Mouse (Mus musculus) hindbrain, embryonic 12.5 days (tissue): ENCODE results near the gene Efcab3. TPM values are rescaled to one million over a fixed set of nuclear protein-coding genes. Genes with fewer than 3 reads are reported as not detected.
"Not testable (repeated sequence)": the region's sequence is repeated elsewhere in the genome, so short reads cannot be mapped to it uniquely, and the experiment has no call there.

Source experiments
- ATAC-seq: fragments of 200-750 bp; cut with Nextera tagmentation; 2 replicates; pipeline ENCODE4 v1.8.0; 2017; ENCODE audit warnings: moderate TSS enrichment; ENCODE audit not compliant: low FRiP score
- H3K27ac ChIP-seq: fragments of 300-500 bp; sonication (generic); 2 replicates; pipeline ENCODE4 v1.5.1; 2016; ENCODE audit warnings: mild to moderate bottlenecking
- H3K27me3 ChIP-seq: fragments of 300-500 bp; sonication (generic); 2 replicates; pipeline ENCODE4 v1.6.1; 2016; ENCODE audit warnings: mild to moderate bottlenecking
- H3K36me3 ChIP-seq: fragments of 300-500 bp; sonication (generic); 2 replicates; pipeline ENCODE4 v1.6.1; 2016; ENCODE audit warnings: mild to moderate bottlenecking
- H3K4me1 ChIP-seq: fragments of 300-500 bp; sonication (generic); 2 replicates; pipeline ENCODE4 v1.6.1; 2016
- H3K4me2 ChIP-seq: fragments of 300-500 bp; sonication (generic); replicated peaks from 2 replicates; pipeline ENCODE4 v1.6.1; 2016; ENCODE audit warnings: mild to moderate bottlenecking
- H3K4me3 ChIP-seq: fragments of 300-500 bp; sonication (generic); 2 replicates; pipeline ENCODE4 v1.5.1; 2016; ENCODE audit warnings: mild to moderate bottlenecking
- H3K9ac ChIP-seq: fragments of 300-500 bp; sonication (generic); 2 replicates; pipeline ENCODE4 v1.6.1; 2016; ENCODE audit warnings: mild to moderate bottlenecking, moderate library complexity
- H3K9me3 ChIP-seq: fragments of 300-500 bp; sonication (generic); replicated peaks from 2 replicates; pipeline ENCODE4 v1.6.1; 2016; ENCODE audit warnings: mild to moderate bottlenecking
- WGBS: fragments of 180-500 bp; shearing (Covaris S2); methylation state at CpG from one replicate; pipeline ENCODE4 v1.1.7; 2016; 5-methylcytosine and 5-hydroxymethylcytosine counted together
- polyA plus RNA-seq: library from polyadenylated mRNA; unstranded; fragments of >200 nt; fragmentation: Nextera tagmentation; extraction: Ambion mirVana; gene quantifications from 2 replicates; pipeline ENCODE4 v1.2.1, GENCODE M21; 2016

Efcab3 gene
- polyA plus RNA-seq = not detected in 2 replicates

DNA sequence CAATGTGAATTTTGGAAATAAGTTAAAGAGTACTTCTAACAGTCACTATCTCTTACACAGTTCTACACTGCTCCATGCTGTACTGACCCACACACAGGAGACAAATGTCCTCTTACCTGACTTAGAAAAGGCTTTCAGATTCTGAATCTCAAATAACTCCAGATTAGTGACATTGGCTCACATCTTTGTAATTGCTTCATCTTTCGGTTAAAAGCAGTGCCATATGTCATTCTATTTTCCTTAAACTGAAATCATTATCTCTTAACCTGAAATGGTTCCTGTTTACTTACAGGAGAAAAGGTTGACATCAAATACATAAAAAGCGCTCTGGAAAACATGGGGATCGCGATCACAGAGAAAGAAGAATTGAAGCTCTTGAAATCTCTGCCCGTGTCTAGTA, at the start of gene Efcab3:
Gene Efcab3 (plus strand): TSS at position 301 of the 400 bp plus-strand sequence.
- ATAC-seq = no peak
- no peaks in the 10 kb centered on the region for H3K4me1 ChIP-seq
- WGBS = 91% methylated on average over 5 of the region's 5 CpGs

DNA sequence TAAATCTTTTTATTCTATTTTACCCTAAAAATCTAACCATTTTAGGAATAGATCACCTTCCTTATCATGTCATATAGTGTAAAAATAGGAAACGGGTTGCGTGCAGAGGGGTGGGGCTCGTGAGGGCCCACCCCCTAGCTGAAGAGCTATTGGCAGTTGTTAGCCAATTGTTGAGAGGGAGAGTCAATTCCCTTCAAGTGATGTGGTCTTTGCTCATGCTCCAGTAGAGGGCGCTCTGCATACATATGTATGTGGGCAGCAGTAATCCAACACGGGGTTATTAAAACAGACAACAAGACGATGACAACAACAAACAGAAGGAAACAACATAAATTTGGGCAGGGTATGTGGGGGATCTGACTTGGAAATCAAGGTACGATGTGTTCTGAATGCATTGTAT, 42.3 kb upstream of the Efcab3 start:
- WGBS = 81% methylated on average over 7 of the region's 7 CpGs

More for the DNA sequence above, at the start of gene Efcab3:
- no peak within 1 kb of the TSS for H3K4me2 ChIP-seq
- H3K27ac ChIP-seq = no peak within 1 kb of the TSS
- no peaks in the 10 kb centered on the region; the same call in 1 of the 2 replicates for H3K9me3 ChIP-seq
- H3K9ac ChIP-seq = no peak within 1 kb of the TSS
- no peaks in the 10 kb centered on the region for H3K27me3 ChIP-seq
- no peaks in the 10 kb centered on the region for H3K36me3 ChIP-seq
- H3K4me3 ChIP-seq = no peak within 1 kb of the TSS

DNA sequence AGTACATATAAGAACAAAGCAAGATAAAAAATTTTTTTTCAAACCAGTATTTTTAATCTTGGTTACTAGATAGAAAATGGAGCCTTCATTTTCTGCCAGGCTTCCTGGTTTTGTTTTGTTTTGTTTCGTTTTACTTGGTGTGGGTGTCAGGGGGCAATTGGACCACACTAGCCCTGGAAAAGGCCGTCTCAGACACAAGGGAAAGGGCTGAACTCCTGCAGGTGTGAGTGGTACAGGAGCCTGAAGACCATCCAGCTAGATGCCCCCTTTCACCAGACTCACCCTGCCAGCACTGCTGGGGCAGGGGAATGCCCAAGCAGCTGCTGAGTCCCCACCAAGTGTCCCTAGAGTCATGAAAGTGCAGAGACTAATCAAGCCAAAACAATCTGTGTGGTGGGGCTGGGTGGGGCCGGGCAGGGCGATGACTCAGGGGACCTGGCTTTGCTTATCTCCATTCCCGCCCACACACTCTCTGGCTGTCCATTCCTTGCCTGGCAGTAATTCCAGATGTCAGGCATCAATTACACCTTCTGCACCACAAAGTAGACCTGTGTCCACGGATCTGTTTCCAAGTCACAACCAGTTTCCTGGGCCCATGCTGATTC, 34.5 kb upstream of the Efcab3 start:
- Histone ChIP-seq H3K4me1 (no peaks in the 10 kb centered on the region), H3K27ac (no peak overlapping the region), H3K9ac (no peak overlapping the region), H3K4me2 (no peak overlapping the region), H3K27me3 (no peaks in the 10 kb centered on the region), H3K4me3 (no peak overlapping the region), H3K36me3 (no peaks in the 10 kb centered on the region), H3K9me3 (no peaks in the 10 kb centered on the region)
- ATAC-seq = no peak
- 73% methylated on average over 6 of the region's 6 CpGs for WGBS

More for the DNA sequence above, 42.3 kb upstream of the Efcab3 start:
- no peaks in the 10 kb centered on the region for H3K36me3 ChIP-seq
- no peaks in the 10 kb centered on the region for H3K4me1 ChIP-seq
- H3K4me2 ChIP-seq = no peak overlapping the region
- no peaks in the 10 kb centered on the region for H3K27me3 ChIP-seq
- H3K9me3 ChIP-seq = no peaks in the 10 kb centered on the region
- H3K9ac ChIP-seq = no peak overlapping the region
- no peak for ATAC-seq
- H3K27ac ChIP-seq = no peak overlapping the region
- H3K4me3 ChIP-seq = no peak overlapping the region

DNA sequence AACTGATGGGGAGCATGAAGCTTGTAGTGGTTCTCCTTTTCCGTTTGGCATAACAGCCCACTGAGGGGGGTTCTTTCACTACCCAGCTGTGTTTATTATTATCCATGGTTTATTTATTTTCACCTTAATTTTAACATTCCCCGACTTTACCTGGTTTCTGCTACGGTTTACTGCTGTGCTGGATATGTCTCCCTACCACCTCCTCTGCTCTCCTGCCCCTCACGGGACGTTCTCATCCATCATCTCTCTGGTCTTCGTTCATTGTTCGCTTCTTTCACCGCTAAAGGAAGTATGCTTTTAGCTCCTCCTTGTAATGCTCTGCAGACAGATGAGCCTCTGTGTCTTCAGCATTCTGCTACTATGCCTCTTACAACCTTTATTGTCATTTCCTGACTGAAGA, 33.9 kb upstream of the Efcab3 start:
- 85% methylated on average over 8 of the region's 8 CpGs for whole genome bisulfite sequencing
- Histone ChIP-seq H3K36me3 (no peaks in the 10 kb centered on the region), H3K4me2 (no peak overlapping the region), H3K27ac (no peak overlapping the region), H3K4me3 (no peak overlapping the region), H3K4me1 (no peaks in the 10 kb centered on the region), H3K9ac (no peak overlapping the region), H3K27me3 (no peaks in the 10 kb centered on the region), H3K9me3 (no peaks in the 10 kb centered on the region)
- no peak for ATAC-seq

DNA sequence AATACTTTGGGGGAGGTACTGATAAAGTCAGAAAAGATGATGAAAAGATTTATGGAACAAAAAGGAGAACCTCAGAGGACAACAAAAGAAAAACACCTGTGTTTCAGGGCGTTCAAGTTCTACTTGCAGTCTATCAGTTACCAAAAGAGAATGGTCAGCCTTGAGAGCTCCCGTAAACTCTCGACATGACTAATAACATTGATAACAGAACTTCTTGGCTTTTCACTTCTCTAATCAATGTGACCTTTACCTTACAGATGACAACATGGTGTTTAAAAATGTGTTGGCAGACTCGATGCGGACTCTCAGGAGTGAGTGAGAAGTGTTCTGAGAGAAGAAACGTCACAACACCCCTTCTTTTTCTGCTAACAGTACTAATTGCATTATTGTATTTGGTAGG, 33.2 kb upstream of the Efcab3 start:
- H3K4me2 ChIP-seq = no peak overlapping the region
- no peaks in the 10 kb centered on the region for H3K4me1 ChIP-seq
- H3K9ac ChIP-seq = no peak overlapping the region
- H3K27me3 ChIP-seq = no peaks in the 10 kb centered on the region
- no peak for ATAC-seq
- 86% methylated on average over 6 of the region's 6 CpGs for WGBS
- no peaks in the 10 kb centered on the region for H3K36me3 ChIP-seq
- no peak overlapping the region for H3K4me3 ChIP-seq
- no peaks in the 10 kb centered on the region for H3K9me3 ChIP-seq
- H3K27ac ChIP-seq = no peak overlapping the region

DNA sequence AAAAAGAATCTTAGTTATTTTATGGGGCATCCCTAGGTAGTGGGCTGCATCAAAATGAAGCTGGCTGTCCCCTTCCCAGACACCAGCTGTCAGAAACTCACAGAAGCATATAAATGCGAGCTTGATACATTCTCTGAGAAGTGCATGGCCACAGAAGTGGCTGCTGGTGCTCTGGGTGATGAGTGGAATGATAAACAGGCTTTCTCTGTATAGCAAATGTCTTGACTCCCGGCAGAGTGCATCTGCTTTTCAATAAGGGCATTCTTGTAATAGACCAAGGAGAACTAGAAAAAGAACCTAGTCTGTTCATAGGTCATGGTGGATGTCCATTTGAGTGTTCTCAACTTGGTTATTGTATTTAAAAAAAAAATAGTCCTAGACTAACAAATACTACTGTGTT, 32.3 kb upstream of the Efcab3 start:
- no peak overlapping the region for H3K4me3 ChIP-seq
- WGBS = 47% methylated on average over 2 of the region's 2 CpGs

DNA sequence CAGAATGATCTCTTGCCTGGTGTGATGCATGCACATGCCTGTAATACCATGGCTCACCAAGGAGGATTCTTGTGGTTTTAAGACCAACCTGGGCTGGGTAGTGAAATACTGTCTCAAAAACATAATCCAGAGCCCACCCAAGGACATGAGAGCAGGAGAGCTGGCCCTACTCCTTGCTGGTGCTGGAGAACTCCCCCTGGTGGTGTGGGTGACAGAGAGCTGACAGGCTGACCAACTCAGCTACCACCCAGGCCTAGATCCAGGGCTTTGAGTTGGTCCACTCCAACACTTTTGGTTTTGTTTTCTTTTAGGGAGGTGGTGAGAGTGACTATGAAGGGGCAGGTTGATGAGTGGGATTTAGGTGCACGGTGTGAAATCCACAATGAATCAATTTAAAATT, 28.3 kb upstream of the Efcab3 start:
- no peak overlapping the region for H3K4me3 ChIP-seq
- WGBS = 95% methylated on average over 1 of the region's 1 CpGs
- no peak overlapping the region for H3K4me2 ChIP-seq
- no peak overlapping the region for H3K27ac ChIP-seq
- H3K27me3 ChIP-seq = no peaks in the 10 kb centered on the region
- no peak overlapping the region for H3K9ac ChIP-seq
- H3K9me3 ChIP-seq = no peaks in the 10 kb centered on the region
- H3K4me1 ChIP-seq = no peaks in the 10 kb centered on the region
- no peak for ATAC-seq
- no peaks in the 10 kb centered on the region for H3K36me3 ChIP-seq

More for the DNA sequence above, 32.3 kb upstream of the Efcab3 start:
- Histone ChIP-seq H3K9ac (no peak overlapping the region), H3K27ac (no peak overlapping the region), H3K4me1 (no peaks in the 10 kb centered on the region), H3K36me3 (no peaks in the 10 kb centered on the region), H3K27me3 (no peaks in the 10 kb centered on the region), H3K4me2 (no peak overlapping the region), H3K9me3 (no peaks in the 10 kb centered on the region)
- no peak for ATAC-seq

DNA sequence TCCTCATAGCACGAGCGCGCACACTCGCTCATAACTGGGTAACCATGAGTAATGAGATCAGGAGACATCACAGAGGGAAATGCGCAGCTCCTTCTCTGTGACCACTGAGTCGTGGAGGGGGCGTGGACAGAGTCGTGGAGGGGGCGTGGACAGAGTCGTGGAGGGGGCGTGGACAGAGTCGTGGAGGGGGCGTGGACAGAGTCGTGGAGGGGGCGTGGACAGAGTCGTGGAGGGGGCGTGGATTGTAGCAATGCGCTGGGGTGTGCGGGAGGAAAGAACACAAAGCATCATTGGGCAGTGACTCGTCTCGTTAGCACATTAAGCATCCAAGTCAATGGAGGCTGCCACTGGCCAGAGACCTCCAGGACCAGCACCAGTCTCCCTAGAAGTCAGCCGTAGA, 49.1 kb downstream of the Efcab3 start:
- H3K9me3 ChIP-seq, H3K4me2 ChIP-seq, H3K9ac ChIP-seq, H3K27me3 ChIP-seq, H3K4me3 ChIP-seq, H3K27ac ChIP-seq, H3K36me3 ChIP-seq, H3K4me1 ChIP-seq, ATAC-seq: not testable (repeated sequence)
- WGBS = 78% methylated on average over 22 of the region's 22 CpGs

DNA sequence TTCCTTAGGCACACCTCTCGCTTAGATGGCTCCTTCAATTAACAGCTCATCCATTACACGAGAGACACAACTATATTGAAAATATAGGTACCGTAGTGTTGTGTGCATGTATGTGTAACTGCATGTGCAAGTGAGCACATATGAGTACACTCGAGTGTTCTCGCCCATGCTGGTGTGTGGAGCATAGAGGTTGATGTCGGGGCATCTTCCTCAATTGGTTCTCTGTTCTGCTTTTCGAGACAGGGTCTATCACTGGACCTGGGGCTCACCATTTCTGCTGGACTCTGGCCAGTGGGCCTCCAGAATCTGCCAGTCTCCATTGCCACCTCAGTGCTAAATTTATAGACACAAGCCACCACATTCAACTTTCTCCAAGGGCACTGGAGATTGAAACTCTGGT, 54.4 kb downstream of the Efcab3 start:
- H3K4me1 ChIP-seq = no peaks in the 10 kb centered on the region
- no peaks in the 10 kb centered on the region for H3K9me3 ChIP-seq
- WGBS = 87% methylated on average over 7 of the region's 7 CpGs
- H3K27ac ChIP-seq = no peak overlapping the region
- no peak overlapping the region for H3K4me2 ChIP-seq
- H3K27me3 ChIP-seq = no peaks in the 10 kb centered on the region
- no peak for ATAC-seq
- no peak overlapping the region for H3K9ac ChIP-seq
- H3K36me3 ChIP-seq = no peaks in the 10 kb centered on the region
- H3K4me3 ChIP-seq = no peak overlapping the region

DNA sequence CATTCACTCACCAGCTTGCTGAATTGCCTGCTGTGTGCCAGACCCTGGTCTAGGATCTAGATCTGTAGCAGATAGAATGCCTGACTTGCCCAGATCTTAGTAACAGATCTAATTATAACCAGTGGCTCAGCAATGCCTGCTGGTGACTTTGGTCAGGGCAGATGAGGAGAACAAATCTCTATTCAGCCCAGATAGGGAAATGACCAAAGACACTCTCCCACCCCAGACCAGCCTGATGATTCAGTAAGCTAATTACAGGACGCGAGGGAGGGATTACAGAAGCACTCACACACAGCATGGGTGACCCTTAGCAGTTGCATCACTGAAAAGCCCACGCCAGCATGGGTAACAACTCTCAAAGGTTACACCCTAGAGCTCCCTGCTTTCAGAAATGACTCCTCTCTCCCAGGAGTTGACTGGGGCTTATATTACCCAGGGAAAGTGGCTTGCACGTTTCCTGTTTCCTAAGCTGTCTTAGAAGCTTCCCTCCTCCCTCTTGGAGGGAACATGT, 57.2 kb downstream of the Efcab3 start:
- Histone ChIP-seq H3K4me3 (no peak overlapping the region), H3K4me2 (no peak overlapping the region), H3K27me3 (no peaks in the 10 kb centered on the region), H3K9ac (no peak overlapping the region), H3K27ac (no peak overlapping the region), H3K4me1 (no peaks in the 10 kb centered on the region), H3K9me3 (no peaks in the 10 kb centered on the region), H3K36me3 (no peaks in the 10 kb centered on the region)
- ATAC-seq = no peak
- 33% methylated on average over 4 of the region's 4 CpGs for WGBS

DNA sequence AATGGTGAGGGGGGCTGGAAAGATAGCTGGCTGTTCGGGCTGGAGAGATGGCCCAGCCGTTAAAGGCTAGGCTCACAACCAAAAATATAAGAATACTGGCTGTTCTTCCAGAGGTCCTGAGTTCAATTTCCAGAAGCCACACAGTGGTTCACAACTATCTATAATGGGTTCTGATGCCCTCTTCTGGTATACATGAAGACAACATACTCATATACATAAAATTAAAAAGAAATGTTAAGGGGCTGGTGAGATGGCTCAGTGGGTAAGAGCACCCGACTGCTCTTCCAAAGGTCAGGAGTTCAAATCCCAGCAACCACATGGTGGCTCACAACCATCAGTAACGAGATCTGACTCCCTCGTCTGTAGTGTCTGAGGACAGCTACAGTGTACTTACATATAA, 58.4 kb downstream of the Efcab3 start:
- H3K27ac ChIP-seq, ATAC-seq, H3K9ac ChIP-seq, H3K36me3 ChIP-seq, H3K4me1 ChIP-seq, H3K4me3 ChIP-seq, H3K27me3 ChIP-seq, H3K4me2 ChIP-seq, H3K9me3 ChIP-seq: not testable (repeated sequence)
- WGBS = 80% methylated on average over 5 of the region's 5 CpGs

DNA sequence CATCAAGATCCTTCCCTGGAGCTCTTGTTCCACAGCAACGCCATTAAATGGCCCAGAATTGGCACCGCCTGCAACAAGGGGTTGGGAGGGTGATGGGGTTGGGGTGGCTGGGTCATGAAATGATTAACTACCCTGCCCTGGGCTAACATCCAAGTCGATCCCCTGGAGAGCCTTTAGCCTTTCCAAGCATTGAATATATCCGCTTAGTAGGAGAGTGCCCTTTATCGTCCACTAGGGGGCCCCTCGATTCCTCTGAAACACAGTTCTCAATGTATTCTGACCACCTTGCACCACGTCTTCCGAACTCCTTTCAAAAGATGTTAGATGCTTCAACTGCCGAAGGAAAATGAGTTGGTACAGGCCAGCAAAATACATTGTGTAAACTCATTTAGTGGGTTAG, 60.6 kb downstream of the Efcab3 start:
- H3K9me3 ChIP-seq = no peaks in the 10 kb centered on the region
- H3K27me3 ChIP-seq = no peaks in the 10 kb centered on the region
- no peak overlapping the region for H3K9ac ChIP-seq
- H3K4me1 ChIP-seq = peaks cover 11% of the 10 kb centered on the region
- no peak overlapping the region for H3K27ac ChIP-seq
- ATAC-seq = no peak
- H3K4me2 ChIP-seq = no peak overlapping the region
- H3K36me3 ChIP-seq = 0 out of 2 replicates have a peak, but pooled peaks cover 2% of the 10 kb centered on the region
- H3K4me3 ChIP-seq = no peak overlapping the region
- WGBS = 5% methylated on average over 9 of the region's 9 CpGs
